Mouse (Mus musculus): ENCODE data around the gene Csf2ra. TPM values are rescaled to one million over a fixed set of nuclear protein-coding genes. Genes with fewer than 3 reads are reported as not detected.
A peak's percentile ranks its signal among the peaks of the same experiment; 100 is the strongest.

Gene Csf2ra
- total and polyA plus RNA-seq, 3 experiments = 2.3 to 10.4 (median 4.3) TPM

GRCm38 (mm10) chr19:61266246-61266615, 38.0 kb upstream of the Csf2ra start:
- Histone ChIP-seq H3K4me1 (ENCODE audit: control insufficient read depth in 1 of 2, insufficient read depth in 2 of 2) (peaks cover 5 to 16% of the 10 kb centered on the region in 2 experiments; a peak in 3 of 4 replicates), H3K27ac (ENCODE audit: insufficient read depth, low read depth) (no peak overlapping the region), H3K9me3 (replicated peaks; ENCODE audit: low read length) (no peaks in the 10 kb centered on the region), H3K27me3 (replicated peaks) (no peaks in the 10 kb centered on the region), H3K9ac (ENCODE audit: insufficient read depth, low read depth) (peak overlapping the region; percentile 65), H3K4me3 (replicated peaks in 1 of 3; ENCODE audit: low read depth in 2 of 3, low read length in 2 of 3, poor library complexity in 1 of 3) (peak overlapping the region in 1 of 3 experiments; percentile 44), H3K36me3 (replicated peaks in 1 of 2; ENCODE audit: control insufficient read depth in 1 of 2, insufficient read depth in 1 of 2, low read length in 1 of 2) (no peaks in the 10 kb centered on the region), H3K4me2 (ENCODE audit: insufficient read depth, low read depth, poor library complexity, severe bottlenecking) (no peak overlapping the region; the same call in 1 of the 2 replicates), H3K79me2 (replicated peaks; ENCODE audit: control insufficient read depth, extremely low read depth, insufficient read depth, poor library complexity, severe bottlenecking) (no peaks in the 10 kb centered on the region)
- dilution Hi-C loops (cut with MboI; ENCODE audit: extremely low pct_ligation_motif_present, extremely low pct_unique_long_range_greater_than_20kb, low sequenced_read_pairs) = no loop called here
- peak; percentile 52 for DNase-seq (ENCODE audit: extremely low read depth)
- TF ChIP-seq UBTF (IDR thresholded peaks at IDR 0.05; ENCODE audit: low read depth, low read length) (no peak), POLR2AphosphoS2 (IDR thresholded peaks at IDR 0.05; ENCODE audit: low read depth, low read length) (no peak)
- in situ Hi-C loops (cut with MboI; ENCODE audit: low pct_ligation_motif_present, low pct_unique_long_range_greater_than_20kb, low sequenced_read_pairs) = loop anchor here (5.0 kb wide), 1 partner anchor 69 kb away; no protein-coding TSS in a partner anchor

- Histone ChIP-seq H3K27me3 (replicated peaks) (no peaks in the 10 kb centered on the region), H3K9ac (ENCODE audit: insufficient read depth, low read depth) (peak overlapping the region; percentile 65), H3K27ac (ENCODE audit: insufficient read depth, low read depth) (no peak overlapping the region), H3K79me2 (replicated peaks; ENCODE audit: control insufficient read depth, extremely low read depth, insufficient read depth, poor library complexity, severe bottlenecking) (no peaks in the 10 kb centered on the region), H3K4me1 (ENCODE audit: control insufficient read depth in 1 of 2, insufficient read depth in 2 of 2) (peaks cover 5 to 16% of the 10 kb centered on the region in 2 experiments; a peak in 3 of 4 replicates), H3K4me2 (ENCODE audit: insufficient read depth, low read depth, poor library complexity, severe bottlenecking) (no peak overlapping the region; the same call in 1 of the 2 replicates), H3K9me3 (replicated peaks; ENCODE audit: low read length) (no peaks in the 10 kb centered on the region), H3K36me3 (replicated peaks in 1 of 2; ENCODE audit: control insufficient read depth in 1 of 2, insufficient read depth in 1 of 2, low read length in 1 of 2) (no peaks in the 10 kb centered on the region), H3K4me3 (replicated peaks in 1 of 3; ENCODE audit: low read depth in 2 of 3, low read length in 2 of 3, poor library complexity in 1 of 3) (peak overlapping the region in 2 of 3 experiments; percentile 44 to 54)
- in situ Hi-C loops (cut with MboI; ENCODE audit: low pct_ligation_motif_present, low pct_unique_long_range_greater_than_20kb, low sequenced_read_pairs) = loop anchor here (5.0 kb wide), 1 partner anchor 68 kb away; no protein-coding TSS in a partner anchor
- dilution Hi-C loops (cut with MboI; ENCODE audit: extremely low pct_ligation_motif_present, extremely low pct_unique_long_range_greater_than_20kb, low sequenced_read_pairs) = no loop called here
- DNase-seq (ENCODE audit: extremely low read depth) = peak; percentile 99
- TF ChIP-seq USF1 (IDR thresholded peaks at IDR 0.05; ENCODE audit: low read depth, low read length) (peak; percentile 96), NRF1 (IDR thresholded peaks at IDR 0.05; ENCODE audit: low read depth, low read length) (peak; percentile 90), JUN (IDR thresholded peaks at IDR 0.05; ENCODE audit: insufficient read depth, low read depth, low read length) (no peak), RCOR1 (conservative IDR thresholded peaks at IDR 0.05; ENCODE audit: low read depth, low read length) (peak; percentile 100), MAX (IDR thresholded peaks at IDR 0.05; ENCODE audit: low read length) (peak; percentile 97), E2F4 (IDR thresholded peaks at IDR 0.05; ENCODE audit: insufficient replicate concordance, low read depth, low read length) (no peak), ETS1 (conservative IDR thresholded peaks at IDR 0.05; ENCODE audit: low read depth, low read length) (no peak), SIN3A (IDR thresholded peaks at IDR 0.05; ENCODE audit: low read length) (peak; percentile 88), USF2 (conservative IDR thresholded peaks at IDR 0.05; ENCODE audit: low read depth, low read length) (peak; percentile 97), HCFC1 (IDR thresholded peaks at IDR 0.05; ENCODE audit: low read depth, low read length) (peak; percentile 96), ZMIZ1 (IDR thresholded peaks at IDR 0.05; ENCODE audit: low read depth, low read length) (no peak), IRF4 (IDR thresholded peaks at IDR 0.05; ENCODE audit: low read depth, low read length) (0 out of 2 replicates have a peak, but pooled peaks have one; percentile 8), ELF1 (IDR thresholded peaks at IDR 0.05; ENCODE audit: low read depth, low read length) (peak; percentile 94), MXI1 (IDR thresholded peaks at IDR 0.05; ENCODE audit: low read depth, low read length) (peak; percentile 47), MAFK (IDR thresholded peaks at IDR 0.05; ENCODE audit: insufficient replicate concordance, low read length) (no peak), ZC3H11A (IDR thresholded peaks at IDR 0.05; ENCODE audit: low read depth, low read length) (0 out of 2 replicates have a peak, but pooled peaks have one; percentile 1), CHD2 (IDR thresholded peaks at IDR 0.05; ENCODE audit: low read length) (no peak), MAZ (IDR thresholded peaks at IDR 0.05; ENCODE audit: low read depth, low read length) (no peak), RAD21 (IDR thresholded peaks at IDR 0.05; ENCODE audit: low read depth, low read length) (peak; percentile 91), EP300 (IDR thresholded peaks at IDR 0.05; ENCODE audit: low read length) (no peak), CTCF (conservative IDR thresholded peaks at IDR 0.05 in 1 of 2, IDR thresholded peaks at IDR 0.05 in 1 of 2; ENCODE audit: low read depth in 2 of 2, low read length in 2 of 2) (peak; percentile 47 to 93), SMC3 (IDR thresholded peaks at IDR 0.05; ENCODE audit: low read depth, low read length) (peak; percentile 85), TCF12 (IDR thresholded peaks at IDR 0.05; ENCODE audit: low read depth, low read length) (no peak; the same call in 1 of the 2 replicates), UBTF (IDR thresholded peaks at IDR 0.05; ENCODE audit: low read depth, low read length) (no peak), PAX5 (IDR thresholded peaks at IDR 0.05; ENCODE audit: low read length) (no peak), KAT2A (IDR thresholded peaks at IDR 0.05; ENCODE audit: insufficient replicate concordance, low read length) (peak; percentile 56; the same call in 1 of the 2 replicates), JUND (conservative IDR thresholded peaks at IDR 0.05; ENCODE audit: low read depth, low read length) (peak; percentile 42; the same call in 1 of the 2 replicates), MEF2A (IDR thresholded peaks at IDR 0.05; ENCODE audit: borderline replicate concordance, low read depth, low read length) (peak; percentile 30; the same call in 1 of the 2 replicates)
Observed at GRCm38 (mm10) chr19:61265349-61266245, 37.4 kb upstream of the Csf2ra start.
